Mouse (Mus musculus) cerebellum, adult 2 months (tissue): ENCODE measurements around the gene Ccng2.

Source experiments
- CTCF ChIP-seq: fragments of 200-500 bp; IDR thresholded peaks from 2 replicates; pipeline ENCODE4 v1.5.1; 2011; ENCODE audit warnings: low read depth, mild to moderate bottlenecking, control low read depth, low read length, moderate library complexity, borderline replicate concordance; ENCODE audit not compliant: insufficient read depth
- POLR2A ChIP-seq: fragments of 200-500 bp; IDR thresholded peaks from 2 replicates; pipeline ENCODE4 v1.6.1; 2011; ENCODE audit warnings: low read length, control low read depth, borderline replicate concordance; ENCODE audit not compliant: insufficient read depth

GRCm38 (mm10) chr5:93236541-93236940 is 30.5 kb upstream of the Ccng2 start:
- TF ChIP-seq CTCF: no peak
- no peak for TF ChIP-seq POLR2A
